Mouse (Mus musculus) limb, embryonic 15.5 days (tissue): Measurements from ENCODE around the gene Sspo. TPM values are rescaled to one million over a fixed set of nuclear protein-coding genes. Genes with fewer than 3 reads are reported as not detected.
"Not testable (repeated sequence)": the region's sequence is repeated elsewhere in the genome, so short reads cannot be mapped to it uniquely, and the experiment has no call there.

Experiments
- ATAC-seq: fragments of 200-750 bp; cut with Nextera tagmentation; 2 replicates; pipeline ENCODE4 v1.8.0; 2017; ENCODE audit warnings: low read depth, moderate TSS enrichment; ENCODE audit not compliant: insufficient number of reproducible peaks, low FRiP score, low TSS enrichment
- H3K27ac ChIP-seq: fragments of 300-500 bp; sonication (generic); 2 replicates; pipeline ENCODE4 v1.5.1; 2015; ENCODE audit warnings: moderate library complexity, mild to moderate bottlenecking, inconsistent platforms
- H3K27me3 ChIP-seq: fragments of 300-500 bp; sonication (generic); 2 replicates; pipeline ENCODE4 v1.6.1; 2015; ENCODE audit warnings: inconsistent platforms
- H3K36me3 ChIP-seq: fragments of 300-500 bp; sonication (generic); 2 replicates; pipeline ENCODE4 v1.6.1; 2015; ENCODE audit warnings: inconsistent platforms
- H3K4me1 ChIP-seq: fragments of 300-500 bp; sonication (generic); 2 replicates; pipeline ENCODE4 v1.6.1; 2015; ENCODE audit warnings: inconsistent platforms
- H3K4me2 ChIP-seq: fragments of 300-500 bp; sonication (generic); 2 replicates; pipeline ENCODE4 v1.6.1; 2015; ENCODE audit warnings: mild to moderate bottlenecking, inconsistent platforms
- H3K4me3 ChIP-seq: fragments of 300-500 bp; sonication (generic); 2 replicates; pipeline ENCODE4 v1.5.1; 2015; ENCODE audit warnings: mild to moderate bottlenecking, inconsistent platforms
- H3K9ac ChIP-seq: fragments of 300-500 bp; sonication (generic); 2 replicates; pipeline ENCODE4 v1.6.1; 2015; ENCODE audit warnings: inconsistent platforms
- H3K9me3 ChIP-seq: fragments of 300-500 bp; sonication (generic); 2 replicates; pipeline ENCODE4 v1.6.1; 2016; ENCODE audit warnings: inconsistent platforms
- WGBS: fragments of 180-500 bp; shearing (Covaris S2); methylation state at CpG from one replicate; pipeline ENCODE4 v1.1.7; 2015; 5-methylcytosine and 5-hydroxymethylcytosine counted together
- polyA plus RNA-seq: library from polyadenylated mRNA; unstranded; fragments of >200 nt; fragmentation: Nextera tagmentation; extraction: Ambion mirVana; gene quantifications from 2 replicates; pipeline ENCODE4 v1.2.1, GENCODE M21; 2015

Sspo gene
- polyA plus RNA-seq, 1 experiment from 2014 or later: 0.31 TPM

GRCm38 (mm10) chr6:48503847-48504240 is 55.8 kb downstream of the Sspo start:
- H3K36me3 ChIP-seq: peaks cover 5% of the 10 kb centered on the region; the same call in 1 of the 2 replicates
- peak; percentile 44; the same call in 1 of the 2 replicates for ATAC-seq
- H3K27me3 ChIP-seq: no peaks in the 10 kb centered on the region
- no peak overlapping the region for H3K9ac ChIP-seq
- peaks cover 9% of the 10 kb centered on the region for H3K4me1 ChIP-seq
- H3K4me3 ChIP-seq: peak overlapping the region; percentile 71
- no peak overlapping the region for H3K27ac ChIP-seq
- WGBS: 2% methylated on average over 2 of the region's 2 CpGs
- H3K4me2 ChIP-seq: 0 out of 2 replicates have a peak overlapping the region, but pooled peaks have one; percentile 74
- no peaks in the 10 kb centered on the region for H3K9me3 ChIP-seq

DNA sequence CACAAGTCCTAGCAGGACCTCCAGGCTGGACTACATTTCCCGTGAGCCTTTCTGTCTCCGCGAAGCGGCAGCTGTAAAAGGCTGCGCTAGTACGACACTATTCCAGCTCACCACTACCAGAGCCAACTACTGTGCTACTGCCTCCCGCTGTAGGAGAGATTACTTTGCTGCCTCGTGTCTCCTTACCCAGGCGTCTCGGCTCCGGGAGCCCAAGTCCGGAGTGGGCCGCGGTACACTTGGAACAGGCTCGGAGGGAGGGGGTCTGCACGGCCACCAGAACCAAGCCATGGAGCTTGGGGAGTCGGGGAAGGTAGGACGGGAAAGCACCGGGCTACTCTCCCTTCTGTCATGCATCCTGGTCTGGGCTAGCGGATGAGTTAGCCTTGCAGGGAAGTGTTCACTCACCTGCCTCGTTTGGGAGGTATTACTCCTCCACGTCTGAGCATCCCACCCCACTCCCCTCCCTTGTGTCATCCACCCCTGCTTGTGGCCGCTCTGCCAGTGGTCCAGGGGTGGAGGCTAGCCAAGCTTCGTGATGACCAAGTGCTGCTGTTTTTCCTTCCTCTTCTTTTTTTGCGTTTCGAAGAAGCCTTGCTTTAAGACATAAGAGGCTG is 56.3 kb downstream of the Sspo start:
- H3K27me3 ChIP-seq: no peaks in the 10 kb centered on the region
- H3K4me2 ChIP-seq: peak overlapping the region; percentile 74
- H3K27ac ChIP-seq: peak overlapping the region; percentile 91
- peaks cover 5% of the 10 kb centered on the region; the same call in 1 of the 2 replicates for H3K36me3 ChIP-seq
- H3K9me3 ChIP-seq: no peaks in the 10 kb centered on the region
- ATAC-seq: peak; percentile 92
- WGBS: under 1% methylated on average over 26 of the region's 26 CpGs
- H3K4me1 ChIP-seq: peaks cover 9% of the 10 kb centered on the region
- peak overlapping the region; percentile 71 for H3K4me3 ChIP-seq
- H3K9ac ChIP-seq: peak overlapping the region; percentile 61

GRCm38 (mm10) chr6:48508087-48508486 is 60.1 kb downstream of the Sspo start:
- Histone ChIP-seq H3K27ac (no peak overlapping the region), H3K9ac (no peak overlapping the region), H3K4me2 (no peak overlapping the region), H3K36me3 (peaks cover 33% of the 10 kb centered on the region), H3K4me1 (peaks cover 9% of the 10 kb centered on the region), H3K9me3 (no peaks in the 10 kb centered on the region), H3K27me3 (no peaks in the 10 kb centered on the region), H3K4me3 (no peak overlapping the region)
- ATAC-seq: no peak
- 69% methylated on average over 4 of the region's 4 CpGs for WGBS

DNA sequence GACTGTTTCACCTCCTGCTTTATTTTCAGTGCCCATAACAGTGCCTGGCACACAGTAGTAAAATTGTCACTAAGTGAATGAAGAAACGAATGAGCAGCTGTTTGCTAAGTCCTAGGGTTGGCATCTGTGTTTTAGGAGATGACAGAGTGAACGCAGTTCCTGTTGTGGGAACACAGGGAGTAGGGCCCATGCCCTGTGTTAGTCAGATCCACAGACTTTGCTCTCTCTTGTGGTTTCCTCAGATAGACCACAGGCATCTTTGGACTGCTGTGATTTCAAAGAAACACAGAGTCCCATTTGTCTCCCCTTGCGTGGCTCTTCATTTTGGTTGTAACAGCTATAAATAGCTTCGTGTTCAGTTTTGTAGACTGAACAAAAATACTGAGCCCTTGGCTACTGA is 62.4 kb downstream of the Sspo start:
- Histone ChIP-seq H3K4me1 (peaks cover 3% of the 10 kb centered on the region), H3K27ac (no peak overlapping the region), H3K4me3 (no peak overlapping the region), H3K9ac (no peak overlapping the region), H3K27me3 (no peaks in the 10 kb centered on the region), H3K4me2 (no peak overlapping the region), H3K9me3 (no peaks in the 10 kb centered on the region), H3K36me3 (peaks cover 56% of the 10 kb centered on the region)
- ATAC-seq: no peak
- 75% methylated on average over 4 of the region's 4 CpGs for WGBS

- no peaks in the 10 kb centered on the region for H3K27me3 ChIP-seq
- H3K36me3 ChIP-seq: peaks cover 70% of the 10 kb centered on the region
- ATAC-seq: no peak
- 85% methylated on average over 7 of the region's 7 CpGs for WGBS
- no peaks in the 10 kb centered on the region for H3K4me1 ChIP-seq
- H3K9ac ChIP-seq: no peak overlapping the region
- no peaks in the 10 kb centered on the region for H3K9me3 ChIP-seq
- no peak overlapping the region for H3K27ac ChIP-seq
- no peak overlapping the region for H3K4me3 ChIP-seq
- H3K4me2 ChIP-seq: no peak overlapping the region
These were observed 63.8 kb downstream of the Sspo start for GRCm38 (mm10) chr6:48511861-48512260.

- not testable (repeated sequence) for H3K9ac ChIP-seq, H3K4me3 ChIP-seq, ATAC-seq, H3K4me2 ChIP-seq, H3K4me1 ChIP-seq, H3K9me3 ChIP-seq, H3K27ac ChIP-seq, H3K27me3 ChIP-seq
- H3K36me3 ChIP-seq: peaks cover 40% of the 10 kb centered on the region
- WGBS: 97% methylated on average over 16 of the region's 16 CpGs
These were observed 76.9 kb downstream of the Sspo start for GRCm38 (mm10) chr6:48524882-48525281.

DNA sequence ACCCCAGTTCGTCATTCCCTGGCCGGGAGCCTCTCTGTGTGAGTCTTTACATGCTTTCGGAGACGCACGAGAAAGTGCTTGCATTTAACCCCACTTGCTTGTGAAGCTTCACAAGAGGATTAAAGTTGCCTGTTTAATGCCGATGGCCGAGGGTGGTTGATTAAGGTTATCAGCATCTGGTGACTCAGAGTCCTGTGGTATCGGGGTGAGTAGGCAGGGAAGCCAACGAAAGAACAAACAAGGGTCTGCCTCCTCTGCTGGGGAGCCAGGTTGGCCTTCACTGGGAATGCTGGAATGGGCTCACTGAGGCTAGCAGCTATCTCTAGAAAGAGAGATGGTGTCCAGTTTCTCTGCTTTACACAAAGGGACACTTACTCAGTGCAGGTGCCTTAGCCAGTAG is 79.9 kb downstream of the Sspo start:
- no peak overlapping the region for H3K27ac ChIP-seq
- no peak for ATAC-seq
- H3K4me3 ChIP-seq: no peak overlapping the region
- H3K4me2 ChIP-seq: no peak overlapping the region
- 89% methylated on average over 9 of the region's 9 CpGs for WGBS
- H3K36me3 ChIP-seq: peaks cover 57% of the 10 kb centered on the region
- H3K27me3 ChIP-seq: no peaks in the 10 kb centered on the region
- H3K4me1 ChIP-seq: no peaks in the 10 kb centered on the region
- no peak overlapping the region for H3K9ac ChIP-seq
- no peaks in the 10 kb centered on the region for H3K9me3 ChIP-seq

DNA sequence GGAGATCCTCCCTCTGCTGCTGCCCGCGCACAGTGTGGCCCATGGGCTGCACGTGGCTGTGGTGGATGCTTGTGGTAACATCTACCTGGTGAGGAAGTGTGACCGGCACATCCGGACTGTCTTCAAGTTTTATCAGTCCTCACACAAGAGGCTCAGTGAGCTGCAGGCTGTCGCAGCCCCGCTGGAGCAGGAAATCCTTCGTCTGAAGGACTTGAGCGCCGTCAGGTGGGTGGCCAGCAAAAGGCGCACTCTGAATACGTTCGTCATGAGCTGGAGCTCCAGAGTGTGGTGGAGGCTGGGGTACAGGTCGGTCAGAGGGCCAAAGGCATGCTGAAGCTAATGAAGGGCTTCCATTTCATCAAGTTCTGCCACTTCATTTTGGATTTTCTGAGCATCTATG is 81.2 kb downstream of the Sspo start:
- Histone ChIP-seq H3K9ac (no peak overlapping the region), H3K4me2 (no peak overlapping the region), H3K27me3 (no peaks in the 10 kb centered on the region), H3K4me1 (no peaks in the 10 kb centered on the region), H3K36me3 (peaks cover 68% of the 10 kb centered on the region), H3K4me3 (no peak overlapping the region), H3K27ac (no peak overlapping the region), H3K9me3 (no peaks in the 10 kb centered on the region)
- no peak for ATAC-seq
- 72% methylated on average over 14 of the region's 14 CpGs for WGBS

GRCm38 (mm10) chr6:48529871-48530440 is 81.9 kb downstream of the Sspo start:
- no peak for ATAC-seq
- no peaks in the 10 kb centered on the region for H3K4me1 ChIP-seq
- peaks cover 68% of the 10 kb centered on the region for H3K36me3 ChIP-seq
- no peak overlapping the region for H3K4me3 ChIP-seq
- 85% methylated on average over 16 of the region's 16 CpGs for WGBS
- no peaks in the 10 kb centered on the region for H3K9me3 ChIP-seq
- H3K27me3 ChIP-seq: no peaks in the 10 kb centered on the region
- H3K27ac ChIP-seq: no peak overlapping the region
- H3K4me2 ChIP-seq: no peak overlapping the region
- no peak overlapping the region for H3K9ac ChIP-seq

GRCm38 (mm10) chr6:48530862-48531261 is 82.8 kb downstream of the Sspo start:
- H3K9me3 ChIP-seq: no peaks in the 10 kb centered on the region

DNA sequence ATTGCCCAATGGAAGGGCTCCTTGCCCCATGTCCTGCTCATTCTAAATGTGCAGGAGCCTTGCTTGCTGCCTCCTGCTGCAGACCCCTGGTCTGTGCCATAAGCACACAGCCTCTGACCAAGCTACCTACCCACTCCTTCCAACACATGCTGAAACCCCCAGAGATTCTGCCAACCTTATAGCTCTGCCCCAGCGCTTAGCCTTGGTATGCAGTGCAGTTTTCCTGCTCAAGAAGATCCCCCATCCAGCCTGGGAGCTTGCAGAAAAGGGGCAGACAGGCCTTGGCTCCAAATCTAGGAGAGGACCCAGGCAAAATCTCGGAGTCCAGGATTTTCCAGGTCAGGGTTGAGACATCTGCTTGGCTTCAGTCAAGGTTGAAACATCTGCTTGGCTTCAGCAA is 85.4 kb downstream of the Sspo start:
- Histone ChIP-seq H3K4me1 (peaks cover 13% of the 10 kb centered on the region), H3K27ac (no peak overlapping the region), H3K36me3 (peaks cover 49% of the 10 kb centered on the region), H3K4me2 (no peak overlapping the region), H3K9me3 (no peaks in the 10 kb centered on the region), H3K9ac (no peak overlapping the region), H3K27me3 (no peaks in the 10 kb centered on the region), H3K4me3 (no peak overlapping the region)
- ATAC-seq: no peak
- WGBS: 91% methylated on average over 2 of the region's 2 CpGs

More at GRCm38 (mm10) chr6:48530862-48531261, 82.8 kb downstream of the Sspo start:
- H3K4me2 ChIP-seq: no peak overlapping the region
- 77% methylated on average over 2 of the region's 2 CpGs for WGBS
- peaks cover 65% of the 10 kb centered on the region for H3K36me3 ChIP-seq
- no peak overlapping the region for H3K27ac ChIP-seq
- H3K4me3 ChIP-seq: no peak overlapping the region
- no peak overlapping the region for H3K9ac ChIP-seq
- ATAC-seq: no peak
- H3K27me3 ChIP-seq: no peaks in the 10 kb centered on the region
- H3K4me1 ChIP-seq: no peaks in the 10 kb centered on the region

DNA sequence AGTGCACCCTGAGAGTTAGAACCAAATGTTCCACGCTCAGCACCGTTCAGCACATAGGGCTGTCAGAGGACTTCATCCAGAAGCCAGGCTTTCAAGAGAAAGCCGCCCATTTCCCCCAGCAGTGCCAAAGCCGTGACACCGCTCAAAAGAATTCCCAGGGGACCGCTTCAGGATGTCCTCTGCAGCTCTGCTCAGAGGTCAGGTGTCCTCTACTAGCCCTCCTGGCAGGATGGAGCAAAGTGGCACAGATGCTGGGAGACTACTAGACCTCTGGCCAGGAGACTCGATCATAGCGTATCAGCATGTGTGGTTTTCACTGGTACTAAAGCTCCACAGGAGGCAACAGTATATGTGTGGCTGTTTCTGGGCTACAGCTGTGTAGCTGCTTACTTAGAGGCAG is 86.9 kb downstream of the Sspo start:
- H3K4me3 ChIP-seq: no peak overlapping the region
- no peaks in the 10 kb centered on the region for H3K27me3 ChIP-seq
- 75% methylated on average over 8 of the region's 8 CpGs for WGBS
- H3K4me2 ChIP-seq: no peak overlapping the region
- H3K9me3 ChIP-seq: no peaks in the 10 kb centered on the region
- peaks cover 13% of the 10 kb centered on the region for H3K4me1 ChIP-seq
- no peak overlapping the region for H3K27ac ChIP-seq
- H3K36me3 ChIP-seq: peaks cover 35% of the 10 kb centered on the region
- H3K9ac ChIP-seq: no peak overlapping the region
- ATAC-seq: no peak
